Mouse (Mus musculus): Measurements from ENCODE around the gene Tex2. TPM values are rescaled to one million over a fixed set of nuclear protein-coding genes. Genes with fewer than 3 reads are reported as not detected.
A peak's percentile ranks its signal among the peaks of the same experiment; 100 is the strongest.

The Tex2 gene
- polyA plus RNA-seq, 1 experiment from 2014 or later: 29.5 TPM

DNA sequence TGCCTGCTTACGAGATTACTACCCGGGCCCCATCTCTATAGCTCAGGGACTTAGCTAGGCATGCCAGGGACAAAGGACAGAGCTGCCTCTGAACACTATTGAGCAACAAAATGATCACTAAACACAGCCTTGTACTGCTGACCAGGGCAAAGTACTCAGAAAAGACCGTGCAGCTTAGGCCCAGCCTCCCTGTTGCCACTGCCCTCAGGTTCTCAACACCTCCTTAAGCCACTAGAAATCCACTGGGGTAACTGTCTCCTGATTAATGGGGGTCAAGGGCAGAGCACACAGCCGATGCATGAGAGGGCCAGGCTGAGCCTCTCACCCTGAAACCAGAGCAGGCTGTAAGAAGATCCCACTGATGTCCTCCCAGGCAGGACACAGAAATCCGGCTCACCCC, 98.8 kb downstream of the Tex2 start:
- no peaks in the 10 kb centered on the region for H3K27me3 ChIP-seq (replicated peaks; ENCODE audit: control insufficient read depth, insufficient read depth, low read length)
- H3K36me3 ChIP-seq (ENCODE audit: control insufficient read depth, insufficient read depth, low read length): 0 out of 2 replicates have a peak, but pooled peaks cover 10% of the 10 kb centered on the region
- H3K4me3 ChIP-seq (ENCODE audit: low read length): no peak overlapping the region
- WGBS: 68% methylated on average over 5 of the region's 5 CpGs
- no peak overlapping the region for H3K9ac ChIP-seq (ENCODE audit: low read depth, low read length)
- no peaks in the 10 kb centered on the region for H3K9me3 ChIP-seq (ENCODE audit: control insufficient read depth, low read length)
- no peak overlapping the region for H3K27ac ChIP-seq (ENCODE audit: low read depth, low read length)
- H3K4me2 ChIP-seq (ENCODE audit: low read length): no peak overlapping the region
- peaks cover 6% of the 10 kb centered on the region; the same call in 1 of the 2 replicates for H3K4me1 ChIP-seq (ENCODE audit: control insufficient read depth, insufficient read depth, low read depth, low read length)
- no peak for ATAC-seq

DNA sequence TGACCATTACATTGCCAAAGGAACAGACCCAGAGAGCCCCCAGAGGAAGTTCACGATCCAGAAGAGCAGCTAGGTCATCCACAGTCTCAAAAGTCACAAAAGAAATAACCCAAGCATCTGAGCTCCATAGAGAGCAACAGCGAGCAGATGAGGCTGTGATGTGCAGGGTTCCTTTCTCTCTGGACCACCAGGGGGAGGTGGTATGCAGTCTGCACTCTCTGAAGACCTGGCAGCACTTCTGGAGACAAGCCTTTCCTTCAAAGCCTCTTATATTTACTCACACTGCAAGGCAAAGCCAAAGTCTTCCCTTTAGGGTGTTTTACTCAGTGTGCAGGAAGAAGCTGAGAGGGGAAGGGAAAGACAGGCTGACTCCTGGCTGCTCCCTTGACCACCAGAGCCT, 100.1 kb downstream of the Tex2 start:
- peaks cover 15% of the 10 kb centered on the region; the same call in 1 of the 2 replicates for H3K36me3 ChIP-seq (ENCODE audit: control insufficient read depth, insufficient read depth, low read length)
- H3K4me3 ChIP-seq (ENCODE audit: low read length): no peak overlapping the region
- H3K9ac ChIP-seq (ENCODE audit: low read depth, low read length): no peak overlapping the region
- no peak overlapping the region for H3K27ac ChIP-seq (ENCODE audit: low read depth, low read length)
- no peaks in the 10 kb centered on the region for H3K27me3 ChIP-seq (replicated peaks; ENCODE audit: control insufficient read depth, insufficient read depth, low read length)
- no peak overlapping the region for H3K4me2 ChIP-seq (ENCODE audit: low read length)
- H3K9me3 ChIP-seq (ENCODE audit: control insufficient read depth, low read length): no peaks in the 10 kb centered on the region
- peaks cover 6% of the 10 kb centered on the region; the same call in 1 of the 2 replicates for H3K4me1 ChIP-seq (ENCODE audit: control insufficient read depth, insufficient read depth, low read depth, low read length)
- WGBS: 35% methylated on average over 2 of the region's 2 CpGs
- ATAC-seq: no peak

- Histone ChIP-seq H3K27me3 (replicated peaks; ENCODE audit: control insufficient read depth, insufficient read depth, low read length) (no peaks in the 10 kb centered on the region), H3K4me3 (ENCODE audit: low read length) (no peak overlapping the region), H3K4me2 (ENCODE audit: low read length) (no peak overlapping the region), H3K9me3 (ENCODE audit: control insufficient read depth, low read length) (no peaks in the 10 kb centered on the region), H3K4me1 (ENCODE audit: control insufficient read depth, insufficient read depth, low read depth, low read length) (peaks cover 6% of the 10 kb centered on the region; the same call in 1 of the 2 replicates), H3K27ac (ENCODE audit: low read depth, low read length) (no peak overlapping the region), H3K9ac (ENCODE audit: low read depth, low read length) (no peak overlapping the region), H3K36me3 (ENCODE audit: control insufficient read depth, insufficient read depth, low read length) (peaks cover 15% of the 10 kb centered on the region; the same call in 1 of the 2 replicates)
- ATAC-seq: no peak
- 94% methylated on average over 7 of the region's 7 CpGs for WGBS
These were observed 101.2 kb downstream of the Tex2 start for GRCm38 (mm10) chr11:106512006-106512390.

- Histone ChIP-seq H3K9ac (ENCODE audit: low read depth, low read length) (no peak overlapping the region), H3K4me1 (ENCODE audit: control insufficient read depth, insufficient read depth, low read depth, low read length) (peaks cover 6% of the 10 kb centered on the region; the same call in 1 of the 2 replicates), H3K27ac (ENCODE audit: low read depth, low read length) (no peak overlapping the region), H3K9me3 (ENCODE audit: control insufficient read depth, low read length) (no peaks in the 10 kb centered on the region), H3K4me3 (ENCODE audit: low read length) (no peak overlapping the region), H3K27me3 (replicated peaks; ENCODE audit: control insufficient read depth, insufficient read depth, low read length) (no peaks in the 10 kb centered on the region), H3K4me2 (ENCODE audit: low read length) (no peak overlapping the region), H3K36me3 (ENCODE audit: control insufficient read depth, insufficient read depth, low read length) (peaks cover 15% of the 10 kb centered on the region; the same call in 1 of the 2 replicates)
- no peak for ATAC-seq
- 90% methylated on average over 14 of the region's 14 CpGs for WGBS
These were observed 101.8 kb downstream of the Tex2 start for GRCm38 (mm10) chr11:106511236-106512005.

DNA sequence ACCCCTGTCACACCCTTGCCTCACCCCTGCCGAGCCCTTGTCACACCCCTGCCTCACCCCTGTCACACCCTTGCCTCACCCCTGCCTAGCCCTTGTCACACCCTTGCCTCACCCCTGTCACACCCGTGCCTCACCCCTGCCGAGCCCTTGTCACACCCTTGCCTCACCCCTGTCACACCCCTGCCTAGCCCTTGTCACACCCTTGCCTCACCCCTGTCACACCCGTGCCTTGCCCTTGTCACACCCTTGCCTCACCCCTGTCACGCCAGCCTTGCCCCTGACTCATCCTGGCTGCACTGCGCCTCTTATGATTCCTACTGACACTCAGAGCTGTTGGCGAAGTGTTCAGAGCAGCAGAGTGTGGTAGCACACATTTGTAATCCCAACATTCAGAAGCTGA, 105.6 kb downstream of the Tex2 start:
- Histone ChIP-seq H3K4me3 (ENCODE audit: low read length) (no peak overlapping the region), H3K4me2 (ENCODE audit: low read length) (no peak overlapping the region), H3K27me3 (replicated peaks; ENCODE audit: control insufficient read depth, insufficient read depth, low read length) (no peaks in the 10 kb centered on the region), H3K9ac (ENCODE audit: low read depth, low read length) (no peak overlapping the region), H3K36me3 (ENCODE audit: control insufficient read depth, insufficient read depth, low read length) (peaks cover 18% of the 10 kb centered on the region), H3K27ac (ENCODE audit: low read depth, low read length) (no peak overlapping the region), H3K9me3 (ENCODE audit: control insufficient read depth, low read length) (no peaks in the 10 kb centered on the region), H3K4me1 (ENCODE audit: control insufficient read depth, insufficient read depth, low read depth, low read length) (no peaks in the 10 kb centered on the region)
- WGBS: 93% methylated on average over 7 of the region's 7 CpGs
- no peak for ATAC-seq

DNA sequence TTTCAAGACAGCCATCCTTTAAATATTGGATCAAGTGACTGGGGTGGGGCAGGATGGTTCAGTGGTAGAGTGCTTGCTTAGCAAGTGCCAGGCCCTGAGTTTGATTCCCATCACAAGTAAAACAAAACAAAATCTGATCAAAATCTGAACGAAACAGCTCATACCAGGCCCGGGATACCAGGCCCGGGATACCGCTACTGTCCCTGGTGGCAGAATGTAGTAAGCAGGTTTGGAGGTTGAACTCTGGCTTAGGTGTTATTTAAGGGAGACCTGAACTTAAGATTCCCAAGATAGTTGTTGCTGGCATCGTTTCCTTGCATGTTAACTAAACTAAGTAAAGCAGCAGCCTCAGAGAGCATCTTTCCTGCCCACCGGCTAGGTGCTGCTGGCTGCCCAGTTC, 107.0 kb downstream of the Tex2 start:
- no peaks in the 10 kb centered on the region for H3K27me3 ChIP-seq (replicated peaks; ENCODE audit: control insufficient read depth, insufficient read depth, low read length)
- no peak overlapping the region for H3K4me2 ChIP-seq (ENCODE audit: low read length)
- WGBS: 88% methylated on average over 6 of the region's 6 CpGs
- no peak overlapping the region for H3K4me3 ChIP-seq (ENCODE audit: low read length)
- peaks cover 4% of the 10 kb centered on the region for H3K4me1 ChIP-seq (ENCODE audit: control insufficient read depth, insufficient read depth, low read depth, low read length)
- no peak overlapping the region for H3K9ac ChIP-seq (ENCODE audit: low read depth, low read length)
- no peaks in the 10 kb centered on the region for H3K9me3 ChIP-seq (ENCODE audit: control insufficient read depth, low read length)
- H3K27ac ChIP-seq (ENCODE audit: low read depth, low read length): no peak overlapping the region
- no peak for ATAC-seq
- peaks cover 13% of the 10 kb centered on the region for H3K36me3 ChIP-seq (ENCODE audit: control insufficient read depth, insufficient read depth, low read length)

DNA sequence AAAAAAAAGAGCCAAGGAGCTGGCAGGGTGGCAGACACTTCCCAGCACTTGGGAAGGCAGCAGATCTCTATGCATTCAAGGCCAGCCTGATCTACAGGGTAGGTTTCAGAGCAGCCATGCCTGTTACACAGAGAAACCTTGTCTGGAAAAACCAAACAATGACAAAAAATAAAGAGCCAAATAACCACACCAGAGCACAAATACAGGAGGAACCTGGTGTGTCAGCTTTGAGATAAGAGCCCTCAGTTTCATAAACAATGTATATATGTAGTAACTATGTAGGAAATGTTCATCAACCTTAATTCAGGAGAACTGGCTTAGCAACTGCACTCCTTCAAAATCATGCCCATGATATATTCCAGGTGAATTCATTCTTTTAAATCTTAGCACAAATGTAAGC, 109.1 kb downstream of the Tex2 start:
- no peak overlapping the region for H3K27ac ChIP-seq (ENCODE audit: low read depth, low read length)
- H3K36me3 ChIP-seq (ENCODE audit: control insufficient read depth, insufficient read depth, low read length): peaks cover 6% of the 10 kb centered on the region
- H3K9ac ChIP-seq (ENCODE audit: low read depth, low read length): no peak overlapping the region
- no peaks in the 10 kb centered on the region for H3K9me3 ChIP-seq (ENCODE audit: control insufficient read depth, low read length)
- no peaks in the 10 kb centered on the region for H3K27me3 ChIP-seq (replicated peaks; ENCODE audit: control insufficient read depth, insufficient read depth, low read length)
- peaks cover 4% of the 10 kb centered on the region for H3K4me1 ChIP-seq (ENCODE audit: control insufficient read depth, insufficient read depth, low read depth, low read length)
- no peak for ATAC-seq
- no peak overlapping the region for H3K4me2 ChIP-seq (ENCODE audit: low read length)
- H3K4me3 ChIP-seq (ENCODE audit: low read length): no peak overlapping the region

GRCm38 (mm10) chr11:106503425-106503717, 109.9 kb downstream of the Tex2 start:
- Histone ChIP-seq H3K36me3 (ENCODE audit: control insufficient read depth, insufficient read depth, low read length) (peaks cover 3% of the 10 kb centered on the region), H3K9me3 (ENCODE audit: control insufficient read depth, low read length) (no peaks in the 10 kb centered on the region), H3K27ac (ENCODE audit: low read depth, low read length) (no peak overlapping the region), H3K4me3 (ENCODE audit: low read length) (no peak overlapping the region), H3K4me2 (ENCODE audit: low read length) (no peak overlapping the region), H3K4me1 (ENCODE audit: control insufficient read depth, insufficient read depth, low read depth, low read length) (peaks cover 4% of the 10 kb centered on the region), H3K27me3 (replicated peaks; ENCODE audit: control insufficient read depth, insufficient read depth, low read length) (no peaks in the 10 kb centered on the region), H3K9ac (ENCODE audit: low read depth, low read length) (no peak overlapping the region)
- WGBS: 79% methylated on average over 4 of the region's 4 CpGs
- no peak for ATAC-seq

GRCm38 (mm10) chr11:106502631-106503424, 110.4 kb downstream of the Tex2 start:
- Histone ChIP-seq H3K36me3 (ENCODE audit: control insufficient read depth, insufficient read depth, low read length) (peaks cover 3% of the 10 kb centered on the region), H3K4me3 (ENCODE audit: low read length) (no peak overlapping the region), H3K27me3 (replicated peaks; ENCODE audit: control insufficient read depth, insufficient read depth, low read length) (no peaks in the 10 kb centered on the region), H3K27ac (ENCODE audit: low read depth, low read length) (peak overlapping the region; percentile 40; the same call in 1 of the 2 replicates), H3K4me2 (ENCODE audit: low read length) (no peak overlapping the region), H3K9ac (ENCODE audit: low read depth, low read length) (peak overlapping the region; percentile 27; the same call in 1 of the 2 replicates), H3K4me1 (ENCODE audit: control insufficient read depth, insufficient read depth, low read depth, low read length) (peaks cover 4% of the 10 kb centered on the region), H3K9me3 (ENCODE audit: control insufficient read depth, low read length) (no peaks in the 10 kb centered on the region)
- ATAC-seq: no peak
- 55% methylated on average over 13 of the region's 13 CpGs for WGBS
